Mouse (Mus musculus) small intestine, adult 10 weeks (tissue): ENCODE data around the gene Rbmxl1. TPM values are rescaled to one million over a fixed set of nuclear protein-coding genes. Genes with fewer than 3 reads are reported as not detected.

ENCODE experiments used
- polyA plus RNA-seq: library from polyadenylated mRNA; stranded (reverse); fragments of 350-450 nt; fragmentation: Illumina TruSeq; extraction: RNeasy Lipid Tissue Mini Kit (QIAGEN cat#74804); gene quantifications from one replicate; pipeline ENCODE4 v1.2.3, GENCODE M21; 2014; ENCODE audit warnings: low replicate concordance

The Rbmxl1 gene
- polyA plus RNA-seq, result 20.1 TPM

DNA sequence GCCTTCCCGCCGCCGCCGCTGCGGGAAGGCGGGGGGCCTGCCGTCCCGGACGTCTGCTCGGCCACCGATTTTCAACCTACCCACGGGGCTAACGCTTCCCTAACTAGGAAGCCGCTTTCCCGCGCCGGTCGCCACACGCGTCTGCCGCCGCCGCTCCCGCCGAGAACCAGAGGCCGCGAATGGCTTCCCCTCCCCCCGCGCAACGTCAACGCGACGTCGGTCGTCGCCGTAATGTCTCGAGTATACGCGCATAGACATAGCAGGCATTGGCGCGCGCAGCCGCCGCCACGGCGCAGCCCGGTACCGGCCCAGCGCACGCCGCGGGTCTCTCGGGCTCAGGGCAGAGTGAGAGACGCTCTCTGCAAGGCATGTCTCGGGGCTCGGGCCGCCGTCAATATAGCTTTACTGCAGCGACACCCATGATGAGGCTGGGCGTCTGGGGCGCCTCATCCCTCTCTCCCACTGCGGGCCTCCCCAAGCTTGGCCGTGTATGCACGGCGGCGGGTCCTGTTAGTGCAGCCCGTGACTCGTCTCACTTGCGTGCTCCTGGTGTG is at the start of gene Rbmxl1:
Gene Rbmxl1 (minus strand): TSS at position 180 of the 554 bp plus-strand sequence.

DNA sequence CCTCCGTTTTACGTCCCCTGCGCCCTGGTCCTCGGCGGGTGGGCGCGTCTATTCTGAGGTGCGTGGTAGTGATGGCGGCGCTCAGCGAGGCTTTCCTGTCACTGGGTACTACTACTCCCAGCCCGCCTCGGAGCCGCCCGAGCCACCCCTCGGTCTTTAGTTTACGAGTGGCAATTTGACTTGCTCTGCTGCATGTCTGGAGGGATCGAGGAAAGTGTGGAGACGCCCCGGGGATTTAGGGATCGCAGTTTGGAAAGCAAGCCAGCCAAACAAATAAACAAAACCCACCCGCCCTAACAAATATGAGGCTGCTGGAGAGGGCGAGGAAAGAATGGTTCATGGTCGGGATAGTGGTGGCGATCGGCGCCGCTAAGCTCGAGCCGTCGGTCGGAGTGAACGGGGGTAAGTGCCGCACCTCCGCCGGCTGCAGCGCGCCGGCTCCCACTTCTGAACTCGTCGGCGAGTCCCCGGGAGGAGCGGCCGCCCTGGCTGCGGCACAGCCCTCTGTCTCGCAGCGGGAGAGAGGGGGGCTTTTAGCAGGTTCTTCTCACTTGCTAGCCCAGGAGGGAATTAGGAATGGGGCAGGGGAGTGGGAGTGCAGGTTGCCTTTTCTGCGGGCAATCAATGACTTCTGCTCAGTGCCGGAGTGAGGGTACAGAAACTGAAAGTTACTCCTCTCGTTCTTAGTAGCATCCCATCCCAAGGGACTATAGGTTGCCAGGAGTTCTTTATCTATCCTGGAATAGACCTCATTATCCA is 754 bp upstream of the Rbmxl1 start, which contains the start of gene Slc10a7:
Gene Slc10a7 (plus strand): TSS at position 74 of the 759 bp plus-strand sequence.

Other genes starting within 250 kb of the Rbmxl1 start
- gene Pou4f2, start 72.3 kb downstream of the Rbmxl1 start, polyA plus RNA-seq, result not detected
- 7.7 TPM for gene Slc10a7, start 448 bp upstream of the Rbmxl1 start, polyA plus RNA-seq